Mouse (Mus musculus) cerebellum, adult 8-10 months (tissue): ENCODE data around the gene Srsf3.
"Not testable (repeated sequence)": the region's sequence is repeated elsewhere in the genome, so short reads cannot be mapped to it uniquely, and the experiment has no call there.

Source experiments
- DNase-seq: peaks from one replicate; pipeline ENCODE4 v3.0.0; 2022

The Srsf3 gene

DNA sequence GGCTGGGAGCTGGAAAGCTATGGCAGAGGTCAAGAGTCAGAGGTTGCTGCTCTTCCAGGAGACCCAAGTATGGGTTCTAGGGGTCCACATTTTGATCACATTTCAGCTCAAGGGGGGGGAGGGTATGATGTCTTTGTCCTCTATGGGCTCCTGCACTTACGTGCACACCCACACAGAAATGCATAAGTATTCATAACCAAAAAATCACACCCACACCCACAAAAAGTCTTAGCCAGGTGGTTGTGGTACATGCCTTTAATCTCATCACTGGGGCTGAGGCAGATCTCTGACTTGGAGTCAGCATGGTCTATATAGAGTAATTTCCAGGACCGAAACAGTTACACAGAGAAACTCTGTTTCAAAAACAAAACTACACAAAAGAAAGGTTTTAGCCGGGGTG is 33.5 kb downstream of the Srsf3 start:
- no peak for DNase-seq

GRCm38 (mm10) chr17:29067416-29067815 is 35.0 kb downstream of the Srsf3 start:
- not testable (repeated sequence) for DNase-seq

- DNase-seq: no peak
These were observed 35.4 kb downstream of the Srsf3 start for GRCm38 (mm10) chr17:29067847-29068246.

DNA sequence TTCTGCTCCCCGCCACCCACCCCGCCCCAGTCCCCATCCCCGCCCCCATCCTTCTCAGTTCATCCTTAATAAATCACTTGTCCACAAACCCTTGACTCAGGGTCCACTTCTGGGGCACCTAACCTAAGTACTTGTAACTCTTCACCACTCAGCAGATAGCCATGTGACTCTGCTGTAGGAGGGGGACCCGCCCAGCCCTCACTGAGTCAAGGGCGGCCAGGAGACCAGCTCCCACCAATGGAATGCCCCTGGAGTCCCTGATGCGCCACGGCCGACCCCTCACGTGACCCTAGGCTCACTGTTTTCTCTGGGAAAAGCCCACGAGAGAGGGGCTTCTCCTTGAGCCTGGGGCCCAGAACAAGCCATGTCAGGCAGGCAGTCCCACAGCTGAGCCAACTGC is 36.6 kb downstream of the Srsf3 start:
- no peak for DNase-seq

GRCm38 (mm10) chr17:29071820-29072219 is 39.4 kb downstream of the Srsf3 start:
- DNase-seq: no peak

DNA sequence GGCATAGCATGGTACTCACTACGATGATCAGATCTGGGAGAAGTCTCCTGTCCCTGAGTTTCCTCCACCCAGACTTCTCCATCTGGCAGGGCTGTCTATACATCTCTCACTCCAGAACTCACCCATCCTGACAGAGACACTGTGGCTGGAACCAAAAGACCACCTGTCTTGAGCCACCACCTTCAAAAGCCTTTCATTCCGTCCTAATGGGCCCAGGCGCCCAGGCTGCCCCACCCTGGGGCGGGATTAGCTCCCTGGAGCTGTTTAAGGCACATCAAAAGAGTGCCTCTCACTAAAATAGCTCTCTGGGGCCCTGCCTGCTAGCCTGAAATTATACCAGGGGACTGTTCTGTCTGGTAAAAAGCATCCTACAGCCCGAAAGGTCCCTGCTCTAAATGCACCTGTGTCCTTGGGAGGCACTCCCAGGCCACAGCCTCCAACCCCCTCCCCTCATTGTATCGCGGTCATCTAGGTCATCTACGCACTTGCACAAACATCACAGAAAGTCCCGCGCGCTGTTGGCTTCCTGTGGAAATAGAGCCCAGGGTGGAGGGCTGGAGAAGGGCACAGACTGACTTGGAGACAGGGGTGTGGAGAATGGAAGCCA is 40.4 kb downstream of the Srsf3 start:
- DNase-seq: no peak

GRCm38 (mm10) chr17:29073313-29073712 is 40.9 kb downstream of the Srsf3 start:
- DNase-seq: no peak

GRCm38 (mm10) chr17:29074085-29074484 is 41.7 kb downstream of the Srsf3 start:
- DNase-seq: no peak

DNA sequence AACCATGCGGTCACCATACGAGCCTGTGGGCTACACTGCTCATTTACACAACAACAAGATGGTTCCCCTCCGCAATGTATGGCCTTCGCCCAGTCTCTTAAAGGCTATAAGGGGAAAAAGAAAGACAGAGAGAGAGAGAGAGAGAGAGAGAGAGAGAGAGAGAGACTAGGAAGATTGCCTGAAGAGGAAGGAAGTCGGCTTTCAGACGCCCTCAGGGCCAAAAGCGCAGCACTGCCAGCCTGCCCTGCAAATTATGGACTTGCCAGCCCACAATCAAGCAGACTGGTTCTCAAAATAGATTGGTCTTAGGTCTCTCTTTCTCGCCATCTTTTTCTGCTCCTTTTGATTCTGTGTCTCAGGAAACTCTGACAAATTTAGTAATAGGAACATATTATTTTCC is 43.8 kb downstream of the Srsf3 start:
- no peak for DNase-seq

DNA sequence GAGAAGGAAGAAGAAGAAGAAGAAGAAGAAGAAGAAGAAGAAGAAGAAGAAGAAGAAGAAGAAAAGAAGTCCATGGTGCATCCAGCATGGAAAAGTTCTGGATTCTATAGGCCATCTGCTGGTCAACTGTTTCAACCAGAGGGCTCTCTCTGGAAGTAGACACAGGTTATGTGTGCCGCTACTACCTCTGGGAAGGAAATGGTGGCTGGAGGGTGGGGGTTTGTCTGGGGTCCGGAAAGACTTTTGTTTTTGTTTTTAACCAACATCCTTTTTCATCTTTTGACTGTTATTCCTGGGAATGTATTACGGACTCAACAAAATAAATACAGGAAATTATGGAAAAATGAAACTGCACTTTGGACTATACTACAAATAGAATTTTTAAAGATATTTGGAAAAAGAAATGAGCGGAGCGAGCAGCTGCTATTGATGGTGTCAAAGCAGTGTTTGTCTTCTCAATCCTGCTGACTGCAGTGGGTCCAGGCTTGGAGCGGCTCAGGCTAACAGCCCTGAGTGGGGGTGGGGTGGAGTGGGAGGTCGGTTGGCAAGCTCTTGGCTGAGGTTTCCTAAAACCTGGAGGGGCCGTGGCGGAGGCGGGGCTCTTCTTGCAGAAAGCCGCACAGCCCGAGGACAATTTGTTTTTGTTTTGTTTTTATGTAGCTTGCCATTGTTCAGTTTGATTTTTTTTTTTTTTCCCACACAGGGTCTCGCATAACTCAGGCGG is 45.5 kb downstream of the Srsf3 start:
- DNase-seq: no peak

DNA sequence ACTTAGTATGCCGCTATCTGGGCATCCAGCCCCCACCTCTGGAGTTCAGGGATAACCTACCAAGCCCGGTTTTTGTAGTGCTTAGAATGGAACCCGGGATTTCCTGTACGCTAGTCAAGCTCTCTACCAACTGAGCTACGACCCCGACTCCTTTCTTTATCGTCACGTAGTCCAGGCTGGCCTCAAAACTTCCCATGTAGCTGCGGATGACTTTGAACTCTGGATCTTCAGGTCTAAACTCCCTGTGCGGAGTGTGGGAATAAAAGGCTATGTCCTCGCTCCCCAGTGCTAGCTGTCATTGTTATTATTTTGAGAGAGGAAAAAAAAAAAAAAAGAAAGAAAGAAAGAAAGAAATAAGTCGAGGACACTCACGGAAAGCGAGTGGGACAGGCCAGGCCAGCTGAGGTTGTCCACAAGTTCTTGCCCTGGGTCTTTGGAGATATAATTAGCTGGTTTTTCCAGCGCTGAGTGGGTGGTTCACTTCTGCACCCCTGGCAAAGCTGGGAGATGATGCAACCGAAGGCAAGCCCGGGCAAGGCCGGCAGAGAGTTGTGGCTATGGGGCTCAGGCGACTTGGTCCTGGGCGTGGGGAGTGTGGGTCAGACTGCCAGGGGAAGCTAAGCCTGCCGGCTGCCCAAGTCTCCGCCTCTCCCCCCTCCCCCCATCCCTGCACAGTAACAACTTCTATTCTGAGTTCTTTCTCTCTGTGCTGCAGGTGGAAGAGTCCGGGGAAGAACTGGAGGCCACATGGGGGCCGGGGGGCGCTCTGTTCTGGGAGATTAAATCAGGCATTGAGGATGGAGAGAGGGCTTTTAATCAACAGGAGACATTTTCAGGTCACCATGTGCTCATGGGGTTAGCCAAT is 46.3 kb downstream of the Srsf3 start:
- no peak for DNase-seq

DNA sequence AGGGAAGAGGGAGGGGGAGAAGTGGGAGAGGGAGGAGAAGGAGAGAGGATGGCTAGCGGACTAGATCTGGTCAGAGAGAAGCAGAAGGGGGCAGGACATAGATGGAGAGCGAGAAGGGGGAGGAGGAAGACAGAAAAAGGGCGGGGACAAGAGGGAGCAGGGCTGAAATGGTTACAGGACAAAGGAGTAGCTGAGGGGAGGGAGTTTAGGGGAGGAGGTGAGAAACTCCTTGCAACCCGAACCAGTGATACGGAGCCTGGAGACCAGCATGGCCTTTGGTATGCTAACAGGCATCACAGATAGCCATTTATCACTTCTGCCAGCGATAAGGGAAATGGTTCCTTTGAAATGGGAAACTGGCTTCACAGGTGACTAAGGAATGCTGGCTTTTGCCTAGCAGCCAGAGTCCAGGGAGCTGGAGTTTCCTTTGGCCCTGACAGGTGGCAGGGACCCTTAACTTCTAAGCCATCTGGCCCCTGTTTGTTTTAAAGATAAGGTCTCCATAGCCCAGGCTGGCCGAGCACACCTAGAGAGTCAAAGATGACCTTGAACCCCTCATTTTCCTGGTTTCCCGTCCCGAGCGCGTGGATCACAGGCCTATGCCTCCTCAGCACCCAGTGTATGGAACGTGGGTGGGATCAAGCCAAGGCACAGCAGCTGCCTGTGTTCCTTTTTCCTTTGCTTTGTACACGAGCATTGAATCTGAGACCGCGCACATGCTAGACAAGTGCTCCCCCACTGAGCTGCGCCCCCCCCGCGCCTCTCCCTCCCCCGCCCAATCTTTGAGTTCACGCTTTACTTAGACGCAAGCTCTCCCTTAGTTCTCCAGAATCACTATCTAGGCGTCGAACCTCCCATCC is 48.6 kb downstream of the Srsf3 start:
- no peak for DNase-seq

DNA sequence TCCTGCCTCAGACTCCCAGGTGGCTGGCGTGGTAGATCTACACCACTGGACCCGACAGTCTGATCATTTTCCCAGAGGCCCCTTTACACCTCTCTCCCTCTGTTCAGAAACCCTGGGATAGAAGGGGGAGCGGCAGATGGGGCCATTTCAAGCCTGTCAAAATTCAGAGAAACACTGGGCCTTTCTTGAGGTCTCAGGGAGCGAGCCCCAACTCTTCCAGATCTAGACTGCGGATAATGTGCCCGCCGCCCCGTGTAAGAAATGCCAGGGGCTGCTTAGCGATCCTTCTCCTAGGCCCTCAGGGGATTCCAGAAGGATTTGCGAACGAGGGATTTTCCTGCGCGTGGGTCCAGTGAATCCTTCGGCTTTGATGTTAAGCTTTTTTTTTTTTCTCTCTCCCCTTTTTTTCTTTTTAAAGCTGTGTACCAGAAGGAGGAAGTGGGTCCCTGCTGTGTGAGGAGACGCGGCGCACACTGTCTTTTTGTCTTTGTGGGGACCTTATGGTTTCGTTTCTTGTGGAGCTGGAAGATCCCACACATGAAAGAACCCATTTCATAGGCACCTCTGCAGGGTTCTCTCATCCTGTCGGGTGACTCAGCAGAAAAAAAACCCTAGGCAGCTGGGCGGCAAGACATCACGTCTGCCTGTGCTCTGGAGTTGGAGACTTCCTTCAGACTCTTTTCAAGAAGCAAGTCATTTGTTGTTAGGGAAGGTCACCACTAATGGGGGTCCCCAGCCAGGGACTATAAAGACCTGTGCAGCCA is 49.4 kb downstream of the Srsf3 start:
- DNase-seq: no peak

DNA sequence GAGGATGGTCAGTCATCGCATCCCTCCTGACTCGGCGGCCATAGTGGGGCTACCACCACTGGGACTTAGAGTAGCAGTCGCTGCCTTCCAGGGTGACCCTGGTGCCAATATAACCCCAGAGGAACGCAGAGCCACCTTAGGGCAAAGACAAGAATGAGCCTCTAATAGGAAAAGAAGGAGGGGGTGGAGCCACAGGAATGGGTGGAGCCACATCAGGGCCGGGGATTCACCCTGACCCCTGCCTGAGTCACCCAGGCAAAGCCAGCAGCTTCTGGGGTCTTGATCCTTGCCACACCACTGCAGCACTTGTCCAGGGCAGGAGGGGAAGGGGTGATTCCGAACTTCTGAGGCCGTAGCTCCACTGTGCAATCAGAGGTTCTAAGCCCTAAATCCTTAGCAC is 51.2 kb downstream of the Srsf3 start:
- no peak for DNase-seq

DNA sequence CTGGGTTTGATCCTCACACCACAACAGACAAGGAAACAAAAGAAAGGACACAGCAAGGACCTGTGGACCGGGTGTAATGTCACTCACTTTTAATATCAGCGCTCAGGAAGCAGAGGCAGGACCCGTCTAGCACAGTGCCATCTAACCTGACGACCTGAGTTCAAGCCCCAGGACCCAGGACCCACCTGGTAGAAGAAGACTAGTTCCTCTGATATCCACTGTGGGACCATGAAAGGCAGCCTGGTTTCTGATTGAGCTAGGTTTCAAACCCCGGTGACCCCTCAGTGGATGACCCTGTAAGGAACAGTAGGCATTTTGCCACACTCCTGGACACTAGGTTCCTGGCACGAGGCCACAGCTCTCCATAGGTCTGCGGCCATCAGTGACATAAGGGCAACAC is 52.2 kb downstream of the Srsf3 start:
- no peak for DNase-seq

DNA sequence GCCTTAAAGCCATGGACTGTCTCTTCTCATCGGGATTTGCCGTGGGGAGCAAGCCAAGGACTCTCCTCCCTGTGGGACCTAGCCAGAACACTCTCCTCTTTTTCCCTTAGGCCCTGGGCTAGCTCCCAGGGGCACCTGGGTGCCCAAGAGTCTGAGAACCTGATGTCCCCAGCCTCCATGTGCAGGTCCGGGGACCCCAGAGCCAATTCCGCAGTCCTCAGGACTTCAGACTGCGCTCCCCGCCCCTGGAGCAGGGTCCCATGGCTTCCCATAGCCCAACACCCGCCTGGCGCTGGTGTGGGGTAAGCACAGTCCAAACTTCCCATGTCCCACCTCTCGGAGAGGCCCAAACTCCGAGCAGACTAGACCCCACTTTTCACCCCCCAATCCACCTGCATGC is 52.8 kb downstream of the Srsf3 start:
- no peak for DNase-seq

DNA sequence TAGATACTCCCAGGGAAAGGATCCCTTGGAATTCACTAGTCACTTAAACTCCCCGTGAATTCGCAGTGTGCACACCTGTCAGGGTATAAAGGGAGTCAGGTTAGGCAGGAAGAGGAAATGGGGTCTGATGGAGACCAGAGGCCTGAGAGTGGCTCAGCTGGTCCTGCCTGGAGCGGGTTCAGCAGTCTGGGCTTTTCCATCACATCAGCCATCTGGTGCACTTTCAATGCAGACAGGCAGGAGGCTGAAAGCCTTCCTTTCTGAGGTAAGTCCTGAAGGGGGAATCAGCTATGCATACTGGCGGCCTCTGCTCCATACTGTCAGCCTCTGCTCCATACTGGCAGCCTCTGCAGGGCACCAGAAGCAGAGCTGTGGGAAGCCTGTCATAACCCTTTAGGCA is 54.5 kb downstream of the Srsf3 start:
- no peak for DNase-seq

DNA sequence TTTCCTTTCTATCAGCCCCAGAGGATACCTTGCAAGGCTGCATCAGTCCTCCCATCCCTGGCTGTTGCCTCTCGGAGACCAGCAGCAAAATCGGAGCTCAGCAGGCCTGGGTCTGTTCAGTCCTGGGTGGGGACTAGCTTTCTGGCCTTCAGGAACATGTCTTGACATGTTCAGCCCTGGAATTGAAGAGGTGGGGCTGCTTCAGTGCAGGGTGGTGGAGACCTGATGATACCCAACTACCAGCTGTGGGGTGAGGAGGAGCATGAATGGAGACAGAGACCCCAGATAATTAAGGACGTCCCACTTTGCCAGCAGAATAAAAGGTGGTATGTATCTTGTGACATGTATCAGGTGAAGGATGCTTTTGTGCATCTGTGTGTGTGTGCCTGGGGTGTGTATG is 58.3 kb downstream of the Srsf3 start, which contains the start of gene Cdkn1a:
TSS of gene Cdkn1a (plus strand) at position 201 of the 400 bp plus-strand sequence.
- no peak for DNase-seq

DNA sequence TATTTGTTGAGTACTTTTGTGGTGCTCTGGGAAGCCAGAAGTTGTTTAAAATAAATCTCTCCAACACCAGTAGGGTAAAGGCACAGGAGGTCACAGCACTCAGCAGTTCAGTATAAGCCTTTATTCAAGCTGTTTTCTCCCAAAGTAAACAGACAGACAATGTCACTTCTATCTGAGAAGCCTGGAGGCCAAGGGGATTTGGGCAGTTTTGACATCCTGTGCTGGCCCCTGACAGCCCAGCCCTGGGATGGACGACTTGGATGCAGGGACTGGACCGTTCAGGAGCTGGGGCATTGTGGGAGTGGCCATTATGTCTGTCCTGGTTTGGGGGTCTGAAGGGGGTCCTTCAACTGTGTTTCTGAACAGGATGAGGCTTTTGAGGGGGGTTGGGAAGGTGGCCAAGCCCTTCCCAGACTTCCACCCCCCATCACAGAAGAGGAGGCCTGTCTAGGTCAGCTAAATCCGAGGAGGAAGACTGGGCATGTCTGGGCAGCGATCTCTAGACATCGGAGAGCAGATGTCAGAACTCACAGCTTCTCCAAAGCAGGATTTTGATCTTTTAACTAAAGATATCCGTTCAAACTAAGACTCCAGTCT is 59.0 kb downstream of the Srsf3 start:
- DNase-seq: no peak

DNA sequence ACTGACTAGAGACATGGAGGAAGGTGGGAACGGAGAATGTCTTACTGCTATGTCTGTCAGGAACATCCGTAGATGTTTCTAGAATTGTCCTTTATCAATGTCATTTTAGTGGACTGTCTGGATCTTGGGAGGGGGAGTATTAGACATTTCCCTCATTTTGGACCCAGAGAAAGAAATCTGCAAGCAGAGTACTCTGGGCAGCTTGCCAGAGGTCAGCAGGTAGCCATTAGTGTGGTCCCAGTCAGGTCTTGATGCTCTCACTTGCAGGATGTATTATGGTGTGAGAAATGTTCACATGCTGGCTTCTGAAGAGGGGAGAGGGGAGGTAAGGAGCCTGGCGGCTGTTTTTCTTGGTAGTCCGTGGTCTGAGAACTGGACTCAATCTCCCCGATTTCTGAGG is 60.1 kb downstream of the Srsf3 start:
- DNase-seq: no peak
